Mouse (Mus musculus): ENCODE data around the gene Hkdc1. TPM values are rescaled to one million over a fixed set of nuclear protein-coding genes. Genes with fewer than 3 reads are reported as not detected.

Hkdc1 gene
- total and polyA plus RNA-seq, 3 experiments = 0.05 TPM; not detected in 2

GRCm38 (mm10) chr10:62401641-62402111 is 20.6 kb downstream of the Hkdc1 start:
- ATAC-seq (ENCODE audit: extremely low read depth, insufficient number of reproducible peaks, low FRiP score, poor library complexity, severe bottlenecking) (no peak), DNase-seq (ENCODE audit: low spot score) (no peak)
- no peak overlapping the region for H3K4me3 ChIP-seq (ENCODE audit: low read depth, low read length)
- TF ChIP-seq TAL1 (conservative IDR thresholded peaks at IDR 0.05; ENCODE audit: low read depth, low read length) (no peak), GATA2 (IDR thresholded peaks at IDR 0.05; ENCODE audit: borderline replicate concordance, low read depth, low read length) (no peak), CTCF (IDR thresholded peaks at IDR 0.05; ENCODE audit: low read depth, low read length) (no peak), GATA1 (IDR thresholded peaks at IDR 0.05; ENCODE audit: borderline replicate concordance, low read length) (no peak), POLR2AphosphoS5 (IDR thresholded peaks at IDR 0.05; ENCODE audit: insufficient replicate concordance, low read depth, low read length) (no peak)
- no peaks in the 10 kb centered on the region for H3K36me3 ChIP-seq (replicated peaks)
- H3K27me3 ChIP-seq (ENCODE audit: insufficient read depth, low read length) = peaks cover 22% of the 10 kb centered on the region; the same call in 1 of the 2 replicates
- H3K4me1 ChIP-seq (ENCODE audit: insufficient read depth, low read depth, low read length) = no peaks in the 10 kb centered on the region
- H3K9me3 ChIP-seq (replicated peaks) = no peaks in the 10 kb centered on the region

GRCm38 (mm10) chr10:62383011-62383410 is 39.3 kb downstream of the Hkdc1 start:
- ATAC-seq (ENCODE audit: extremely low read depth, insufficient number of reproducible peaks, low FRiP score, poor library complexity, severe bottlenecking) (no peak), DNase-seq (ENCODE audit: low spot score) (no peak)
- Histone ChIP-seq H3K4me3 (ENCODE audit: low read depth, low read length) (no peak overlapping the region), H3K36me3 (replicated peaks) (no peaks in the 10 kb centered on the region), H3K4me1 (ENCODE audit: insufficient read depth, low read depth, low read length) (no peaks in the 10 kb centered on the region), H3K9me3 (replicated peaks) (no peaks in the 10 kb centered on the region), H3K27me3 (ENCODE audit: insufficient read depth, low read length) (peaks cover 20% of the 10 kb centered on the region)
- no peak for TF ChIP-seq CTCF (IDR thresholded peaks at IDR 0.05; ENCODE audit: low read depth, low read length)
- TF ChIP-seq GATA2 (IDR thresholded peaks at IDR 0.05; ENCODE audit: borderline replicate concordance, low read depth, low read length) = no peak
- TF ChIP-seq POLR2AphosphoS5 (IDR thresholded peaks at IDR 0.05; ENCODE audit: insufficient replicate concordance, low read depth, low read length) = no peak
- TF ChIP-seq GATA1 (IDR thresholded peaks at IDR 0.05; ENCODE audit: borderline replicate concordance, low read length) = no peak
- TF ChIP-seq TAL1 (conservative IDR thresholded peaks at IDR 0.05; ENCODE audit: low read depth, low read length) = no peak

GRCm38 (mm10) chr10:62380936-62381335 is 41.4 kb downstream of the Hkdc1 start:
- H3K4me3 ChIP-seq (ENCODE audit: low read depth, low read length) = no peak overlapping the region
- peaks cover 23% of the 10 kb centered on the region for H3K27me3 ChIP-seq (ENCODE audit: insufficient read depth, low read length)
- no peak for DNase-seq (ENCODE audit: low spot score)
- no peak for ATAC-seq (ENCODE audit: extremely low read depth, insufficient number of reproducible peaks, low FRiP score, poor library complexity, severe bottlenecking)
- no peaks in the 10 kb centered on the region for H3K36me3 ChIP-seq (replicated peaks)
- TF ChIP-seq CTCF (IDR thresholded peaks at IDR 0.05; ENCODE audit: low read depth, low read length) (no peak), GATA2 (IDR thresholded peaks at IDR 0.05; ENCODE audit: borderline replicate concordance, low read depth, low read length) (no peak), POLR2AphosphoS5 (IDR thresholded peaks at IDR 0.05; ENCODE audit: insufficient replicate concordance, low read depth, low read length) (no peak), TAL1 (conservative IDR thresholded peaks at IDR 0.05; ENCODE audit: low read depth, low read length) (no peak), GATA1 (IDR thresholded peaks at IDR 0.05; ENCODE audit: borderline replicate concordance, low read length) (no peak)
- H3K9me3 ChIP-seq (replicated peaks) = no peaks in the 10 kb centered on the region
- H3K4me1 ChIP-seq (ENCODE audit: insufficient read depth, low read depth, low read length) = no peaks in the 10 kb centered on the region

- TF ChIP-seq CTCF (IDR thresholded peaks at IDR 0.05; ENCODE audit: low read depth, low read length) = no peak
- no peak for TF ChIP-seq TAL1 (conservative IDR thresholded peaks at IDR 0.05; ENCODE audit: low read depth, low read length)
- TF ChIP-seq GATA1 (IDR thresholded peaks at IDR 0.05; ENCODE audit: borderline replicate concordance, low read length) = no peak
- no peak for TF ChIP-seq POLR2AphosphoS5 (IDR thresholded peaks at IDR 0.05; ENCODE audit: insufficient replicate concordance, low read depth, low read length)
- no peak for TF ChIP-seq GATA2 (IDR thresholded peaks at IDR 0.05; ENCODE audit: borderline replicate concordance, low read depth, low read length)
- Histone ChIP-seq H3K4me3 (ENCODE audit: low read depth, low read length) (no peak within 1 kb of the TSS), H3K9me3 (replicated peaks) (no peaks in the 10 kb centered on the region), H3K4me1 (ENCODE audit: insufficient read depth, low read depth, low read length) (no peaks in the 10 kb centered on the region), H3K27me3 (ENCODE audit: insufficient read depth, low read length) (peaks cover 25% of the 10 kb centered on the region), H3K36me3 (replicated peaks) (no peaks in the 10 kb centered on the region)
- DNase-seq (ENCODE audit: low spot score) = no peak
- no peak for ATAC-seq (ENCODE audit: extremely low read depth, insufficient number of reproducible peaks, low FRiP score, poor library complexity, severe bottlenecking)
Measured at GRCm38 (mm10) chr10:62379808-62380207, 42.5 kb downstream of the Hkdc1 start, which contains the start of gene Hk1. Gene Hk1, minus strand, starts transcription at chr10:62379908.

- no peak overlapping the region for H3K4me3 ChIP-seq (ENCODE audit: low read depth, low read length)
- no peaks in the 10 kb centered on the region for H3K36me3 ChIP-seq (replicated peaks)
- no peak for TF ChIP-seq GATA2 (IDR thresholded peaks at IDR 0.05; ENCODE audit: borderline replicate concordance, low read depth, low read length)
- TF ChIP-seq GATA1 (IDR thresholded peaks at IDR 0.05; ENCODE audit: borderline replicate concordance, low read length) = no peak
- TF ChIP-seq CTCF (IDR thresholded peaks at IDR 0.05; ENCODE audit: low read depth, low read length) = no peak
- TF ChIP-seq POLR2AphosphoS5 (IDR thresholded peaks at IDR 0.05; ENCODE audit: insufficient replicate concordance, low read depth, low read length) = no peak
- TF ChIP-seq TAL1 (conservative IDR thresholded peaks at IDR 0.05; ENCODE audit: low read depth, low read length) = no peak
- H3K9me3 ChIP-seq (replicated peaks) = no peaks in the 10 kb centered on the region
- DNase-seq (ENCODE audit: low spot score) (no peak), ATAC-seq (ENCODE audit: extremely low read depth, insufficient number of reproducible peaks, low FRiP score, poor library complexity, severe bottlenecking) (no peak)
- no peaks in the 10 kb centered on the region for H3K4me1 ChIP-seq (ENCODE audit: insufficient read depth, low read depth, low read length)
- peaks cover 7% of the 10 kb centered on the region; the same call in 1 of the 2 replicates for H3K27me3 ChIP-seq (ENCODE audit: insufficient read depth, low read length)
Measured at GRCm38 (mm10) chr10:62358827-62359226, 63.5 kb downstream of the Hkdc1 start.

GRCm38 (mm10) chr10:62356105-62356730 is 66.1 kb downstream of the Hkdc1 start:
- peaks cover 5% of the 10 kb centered on the region; the same call in 1 of the 2 replicates for H3K27me3 ChIP-seq (ENCODE audit: insufficient read depth, low read length)
- H3K36me3 ChIP-seq (replicated peaks) = no peaks in the 10 kb centered on the region
- H3K4me3 ChIP-seq (ENCODE audit: low read depth, low read length) = no peak overlapping the region
- TF ChIP-seq GATA2 (IDR thresholded peaks at IDR 0.05; ENCODE audit: borderline replicate concordance, low read depth, low read length) (no peak), GATA1 (IDR thresholded peaks at IDR 0.05; ENCODE audit: borderline replicate concordance, low read length) (no peak), POLR2AphosphoS5 (IDR thresholded peaks at IDR 0.05; ENCODE audit: insufficient replicate concordance, low read depth, low read length) (no peak), CTCF (IDR thresholded peaks at IDR 0.05; ENCODE audit: low read depth, low read length) (no peak), TAL1 (conservative IDR thresholded peaks at IDR 0.05; ENCODE audit: low read depth, low read length) (no peak)
- no peaks in the 10 kb centered on the region for H3K4me1 ChIP-seq (ENCODE audit: insufficient read depth, low read depth, low read length)
- ATAC-seq (ENCODE audit: extremely low read depth, insufficient number of reproducible peaks, low FRiP score, poor library complexity, severe bottlenecking) = no peak
- no peaks in the 10 kb centered on the region for H3K9me3 ChIP-seq (replicated peaks)
- no peak for DNase-seq (ENCODE audit: low spot score)
